Mouse (Mus musculus) gastrocnemius, adult 18-20 months (tissue): ENCODE measurements around the gene Cse1l. TPM values are rescaled to one million over a fixed set of nuclear protein-coding genes. Genes with fewer than 3 reads are reported as not detected.

ENCODE experiments used
- DNase-seq: peaks from one replicate; pipeline ENCODE4 v3.0.0; 2021; ENCODE audit warnings: low spot score
- total RNA-seq, 2 experiments: library from RNA; stranded (reverse); gene quantifications; 2 replicates each; pipeline ENCODE4 v1.2.3; 2021

The Cse1l gene
- total RNA-seq, 2 experiments from 2014 or later, result 51.8 to 59.6 TPM

DNA sequence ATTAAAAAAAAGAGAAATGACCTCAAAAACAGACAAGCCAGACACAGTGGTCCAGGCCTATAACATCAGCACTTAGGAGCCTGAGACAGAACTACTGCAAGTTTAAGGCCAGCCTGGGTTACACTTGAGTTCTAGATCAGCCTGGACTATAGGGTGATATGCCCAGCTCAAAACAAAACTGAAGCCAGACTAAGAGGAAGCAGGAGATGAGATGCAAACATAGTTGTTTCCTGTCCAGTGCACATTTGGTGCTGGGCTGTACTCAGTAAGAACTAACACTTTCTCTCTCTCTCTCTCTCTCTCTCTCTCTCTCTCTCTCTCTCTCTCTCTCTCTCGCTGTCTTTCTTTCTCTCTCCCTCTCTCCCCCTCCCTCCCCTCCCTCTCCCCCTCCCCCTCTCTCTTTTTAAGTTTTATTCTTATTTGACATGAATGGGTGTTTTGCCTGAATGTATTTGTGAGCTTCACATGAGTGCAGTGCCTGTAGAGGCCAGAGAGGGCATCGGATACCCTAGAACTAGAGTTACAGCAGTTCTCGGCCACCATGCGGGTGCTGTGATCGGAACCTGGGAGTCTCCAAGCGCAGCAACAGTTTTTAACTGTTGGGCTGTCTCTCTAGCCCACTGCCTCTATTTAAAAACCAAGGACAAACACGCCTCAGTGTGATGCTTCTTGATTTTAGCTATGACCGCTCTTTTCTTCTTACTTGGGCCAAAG, 4.9 kb upstream of the Cse1l start:
- no peak for DNase-seq

DNA sequence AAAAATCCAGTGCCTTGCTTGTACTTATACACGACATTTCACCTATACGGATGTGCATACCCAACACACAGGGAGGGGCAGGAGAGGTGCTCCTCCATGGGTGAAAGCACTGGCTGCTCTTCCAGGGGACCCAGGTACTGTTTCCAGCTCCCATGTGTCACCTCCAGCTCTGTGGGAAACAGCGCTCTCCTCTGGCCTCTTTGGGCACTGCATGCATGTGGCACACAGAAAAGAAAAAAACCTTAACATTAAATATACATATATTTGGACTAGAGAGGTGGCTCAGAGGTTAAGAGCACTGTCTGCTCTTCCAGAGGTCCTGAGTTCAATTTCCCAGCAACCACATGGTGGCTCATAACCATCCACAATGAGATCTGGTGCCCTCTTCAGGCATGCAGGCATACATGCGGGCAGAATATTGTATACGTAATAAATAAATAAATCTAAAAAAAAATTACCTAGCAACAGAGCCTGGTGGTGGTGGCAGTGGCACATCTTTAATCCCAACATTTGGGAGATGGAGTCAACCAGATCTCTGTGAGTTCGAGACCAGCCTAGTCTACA, 2.0 kb upstream of the Cse1l start:
- DNase-seq, result no peak

DNA sequence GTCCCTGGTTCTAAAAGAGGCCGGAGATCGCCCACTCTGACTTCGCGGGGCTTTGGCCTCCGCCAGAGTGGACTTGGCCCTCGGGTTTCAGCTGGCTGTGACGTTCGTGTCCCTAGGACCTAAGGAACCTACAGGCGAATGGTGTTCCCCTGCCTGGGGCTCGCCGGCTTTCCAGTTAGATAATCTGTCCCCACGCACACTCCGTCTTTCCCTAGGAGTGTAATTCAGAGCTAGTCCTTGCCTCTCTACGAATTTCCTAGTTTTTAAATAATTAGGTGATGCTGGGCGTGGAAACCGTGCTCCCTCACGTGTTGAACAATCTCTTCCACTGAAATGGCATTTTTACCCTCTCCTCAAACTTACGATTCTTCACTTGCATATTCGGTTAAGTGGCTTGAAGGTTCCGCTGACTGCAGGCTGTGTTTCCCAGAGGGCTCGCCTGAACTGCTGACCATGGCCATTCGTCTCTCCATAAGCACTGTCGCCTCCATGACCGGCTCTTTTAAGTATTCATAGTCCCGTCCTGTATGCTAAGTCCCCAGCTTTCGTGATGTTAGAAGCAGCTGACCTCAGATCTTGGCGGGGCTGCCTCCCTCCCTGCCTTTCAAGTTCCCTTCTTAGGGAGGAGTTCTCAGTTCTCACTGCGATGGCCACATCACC, 813 bp downstream of the Cse1l start:
- no peak for DNase-seq

DNA sequence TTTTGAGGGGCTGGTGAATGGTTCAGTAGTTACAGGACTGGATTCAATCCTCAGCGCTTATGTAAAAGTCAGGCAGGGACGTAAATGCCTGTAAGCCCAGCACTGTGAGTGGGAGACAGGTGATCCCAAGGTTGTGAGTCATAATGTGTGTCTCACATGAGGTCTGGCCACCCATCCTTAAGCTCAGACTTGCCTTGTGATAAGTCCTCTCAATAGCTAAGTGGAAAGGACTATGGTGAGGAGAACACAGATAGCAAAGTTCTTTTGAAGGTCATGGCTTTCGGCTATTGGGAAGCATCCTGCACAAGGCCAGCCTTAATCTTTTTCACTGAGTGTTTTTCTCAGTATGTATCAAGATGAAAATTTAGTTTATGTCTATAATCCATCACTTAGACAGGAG, 3.9 kb downstream of the Cse1l start:
- DNase-seq, result no peak

DNA sequence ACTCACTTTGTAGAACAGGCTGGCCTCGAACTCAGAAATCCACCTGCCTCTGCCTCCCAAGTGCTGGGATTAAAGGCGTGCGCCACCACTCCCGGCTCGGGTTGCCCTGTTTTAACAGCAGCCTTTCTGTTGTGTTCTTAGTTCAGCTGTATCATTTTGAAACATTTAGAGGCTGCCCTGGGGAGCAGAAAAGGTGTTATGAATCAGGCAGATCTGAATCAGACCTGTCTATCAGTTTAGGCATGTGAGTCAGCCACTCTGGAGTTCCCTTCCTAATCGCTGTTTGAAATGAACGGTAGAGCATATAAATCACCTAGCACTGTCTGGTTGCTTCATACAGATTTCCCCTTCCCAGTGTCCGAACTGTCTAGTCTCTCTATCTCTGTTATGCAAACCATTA, 4.7 kb downstream of the Cse1l start:
- no peak for DNase-seq

DNA sequence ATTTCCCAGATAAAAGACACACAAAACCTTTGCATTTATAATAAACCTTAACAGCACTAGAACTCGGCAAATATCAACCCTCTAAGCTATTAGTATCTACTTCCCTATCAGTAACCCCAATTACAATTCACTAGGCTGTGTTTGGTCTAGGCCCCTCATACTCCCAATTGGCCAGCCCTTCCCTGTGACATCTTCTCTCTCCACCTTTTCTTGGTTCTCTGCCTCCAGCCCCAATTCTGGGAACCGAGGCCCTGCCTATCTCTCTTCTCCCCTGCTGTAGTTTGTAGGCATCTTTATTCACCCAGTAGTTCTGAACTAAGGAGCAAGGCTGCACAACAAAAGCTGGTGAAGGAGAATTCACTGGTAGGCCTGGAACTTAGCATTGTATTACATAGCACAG, 18.1 kb downstream of the Cse1l start:
- DNase-seq, result no peak

DNA sequence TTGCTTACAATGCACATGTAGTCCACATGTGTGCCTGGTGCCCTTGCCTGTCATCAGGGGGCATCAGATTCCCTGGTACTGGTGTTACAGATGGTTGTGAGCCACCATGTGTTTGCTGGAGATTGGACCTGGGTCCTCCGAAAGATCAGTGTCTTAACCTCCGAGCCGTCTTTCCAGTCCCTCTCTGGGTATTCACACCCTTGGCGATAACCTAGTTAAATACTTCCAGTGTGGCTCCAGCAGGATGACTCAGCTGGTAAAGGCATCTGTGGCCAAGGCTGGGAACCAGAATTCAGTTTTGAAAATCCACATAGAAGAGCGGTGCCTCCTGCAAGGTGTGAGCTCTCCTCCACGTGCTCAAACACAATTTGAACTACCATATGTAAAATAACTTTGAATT, 28.1 kb downstream of the Cse1l start:
- DNase-seq, result no peak

DNA sequence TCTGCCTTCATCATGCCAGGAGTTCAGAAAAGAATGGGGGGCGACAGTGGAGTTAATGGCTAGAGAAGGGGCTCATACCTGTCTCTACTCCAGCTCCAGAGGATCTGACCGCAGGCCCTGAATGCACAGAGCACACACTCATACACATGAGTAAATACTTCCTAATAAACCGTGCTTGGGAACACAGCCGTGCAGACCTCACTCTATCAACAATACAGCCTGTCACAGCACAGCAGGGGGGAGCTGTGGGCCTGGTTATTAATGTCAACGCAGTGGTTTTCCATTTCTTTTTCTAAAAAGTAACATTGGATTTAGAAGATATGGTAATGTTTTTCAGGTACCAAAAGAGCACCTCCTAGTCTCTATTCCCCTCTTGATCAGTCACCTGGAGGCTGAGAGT, 28.6 kb downstream of the Cse1l start:
- no peak for DNase-seq

DNA sequence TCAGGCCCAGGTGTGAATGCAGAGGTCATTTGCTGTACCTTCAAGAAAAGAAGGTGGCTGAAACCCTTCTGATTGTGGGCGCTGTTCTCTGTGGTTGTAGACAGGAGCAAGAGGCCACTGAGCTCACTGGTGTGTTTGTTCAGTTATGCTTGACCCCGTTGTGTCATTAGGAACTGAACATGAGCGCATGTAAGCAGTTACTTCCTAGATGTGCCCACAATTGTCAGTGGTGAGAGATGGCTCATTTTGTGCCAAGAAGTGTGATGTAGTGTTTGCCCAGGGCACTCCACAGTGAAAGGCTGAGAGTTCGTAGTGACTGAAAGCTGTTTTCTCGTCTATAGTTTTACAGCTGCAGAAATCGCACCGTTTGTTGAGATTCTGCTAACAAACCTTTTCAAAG, 29.7 kb downstream of the Cse1l start:
- DNase-seq, result no peak

DNA sequence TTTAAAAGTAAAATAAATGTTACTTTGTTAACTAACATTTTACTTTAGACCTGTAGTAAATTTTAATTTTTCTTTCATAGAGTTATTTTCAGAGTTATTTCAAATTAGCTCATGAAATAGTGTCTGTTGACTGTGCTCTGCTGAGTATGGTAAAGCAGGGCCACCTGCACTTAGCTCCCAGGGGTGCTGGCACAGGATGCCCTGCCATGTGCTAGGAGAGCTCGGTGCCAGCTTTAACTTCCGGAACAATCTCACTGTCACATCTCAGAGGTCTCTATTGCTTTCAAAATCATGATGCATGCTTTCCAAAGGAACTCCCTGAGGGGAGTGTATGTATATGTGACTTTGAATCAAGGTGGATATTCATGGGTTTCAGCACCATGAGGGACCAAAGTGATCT, 30.3 kb downstream of the Cse1l start:
- DNase-seq, result no peak

DNA sequence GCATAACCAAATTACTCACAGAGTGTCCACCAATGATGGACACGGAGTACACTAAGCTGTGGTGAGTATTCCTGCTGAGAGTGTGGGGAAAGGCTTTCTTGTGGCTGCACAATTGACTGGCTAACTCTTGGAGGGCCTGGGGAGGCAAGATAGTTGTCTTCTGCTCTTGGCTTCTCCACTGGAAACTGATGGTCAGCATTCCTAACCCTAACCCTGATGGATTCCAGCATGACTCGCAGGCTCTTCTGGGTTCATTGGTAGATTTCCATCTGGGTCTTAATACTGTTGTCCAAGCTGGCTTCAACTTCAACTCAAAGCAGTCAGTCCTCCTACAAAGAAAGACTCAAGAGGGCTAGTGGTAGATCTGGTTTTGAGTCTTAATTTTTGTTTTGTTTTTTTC, 37.3 kb downstream of the Cse1l start:
- DNase-seq, result no peak

DNA sequence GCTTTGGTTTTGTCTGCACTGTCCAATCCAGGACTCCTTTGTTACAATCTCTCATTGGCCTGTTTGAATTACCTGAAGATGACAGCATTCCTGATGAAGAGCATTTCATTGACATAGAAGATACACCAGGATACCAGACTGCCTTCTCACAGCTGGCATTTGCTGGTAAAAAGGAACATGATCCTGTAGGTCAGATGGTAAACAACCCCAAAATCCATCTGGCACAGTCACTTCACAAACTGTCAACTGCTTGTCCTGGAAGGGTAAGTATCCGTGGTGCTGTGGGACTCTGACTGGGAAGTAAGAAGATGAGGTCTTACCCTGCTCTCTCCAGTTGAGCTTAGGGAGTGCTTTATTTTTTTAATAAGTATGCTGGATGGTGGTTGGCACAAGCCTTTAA, 38.5 kb downstream of the Cse1l start:
- DNase-seq, result peak; percentile 26

DNA sequence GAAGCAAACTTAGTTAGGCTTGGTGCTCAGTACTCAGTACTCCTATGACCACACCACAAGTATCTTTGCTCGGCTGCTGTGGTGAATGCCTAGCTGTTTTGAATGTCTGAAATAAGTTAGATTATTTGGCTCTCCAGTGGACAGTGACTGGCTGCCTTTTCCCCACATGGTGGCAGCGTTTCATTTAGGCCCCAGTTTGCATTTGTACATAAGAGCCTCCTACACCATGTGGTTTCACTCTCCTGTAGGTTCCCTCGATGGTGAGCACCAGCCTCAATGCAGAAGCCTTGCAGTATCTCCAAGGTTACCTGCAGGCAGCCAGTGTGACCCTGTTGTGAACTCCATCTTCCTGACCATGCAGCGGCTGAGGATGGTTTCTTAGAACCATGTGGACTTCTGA, 39.6 kb downstream of the Cse1l start:
- DNase-seq, result no peak

DNA sequence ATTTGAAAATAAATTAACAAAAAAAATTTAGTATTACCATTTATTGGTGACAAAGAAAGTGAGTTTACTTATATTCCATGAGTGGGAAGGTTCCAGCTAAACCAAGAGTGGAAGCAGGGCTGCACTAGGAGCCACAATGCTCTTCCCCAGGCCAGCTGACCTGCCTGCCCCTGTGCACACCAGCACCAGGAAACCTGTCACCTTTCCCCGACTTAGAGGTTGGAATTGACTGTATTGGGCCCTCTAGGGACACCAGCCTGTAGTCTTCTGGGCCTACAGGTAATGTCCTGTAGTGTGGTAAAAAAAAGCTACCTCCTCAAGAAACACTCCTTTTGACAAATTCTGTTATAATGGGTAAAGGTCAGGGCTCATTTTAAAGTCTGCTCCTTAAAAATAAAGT, 42.4 kb downstream of the Cse1l start:
- no peak for DNase-seq

DNA sequence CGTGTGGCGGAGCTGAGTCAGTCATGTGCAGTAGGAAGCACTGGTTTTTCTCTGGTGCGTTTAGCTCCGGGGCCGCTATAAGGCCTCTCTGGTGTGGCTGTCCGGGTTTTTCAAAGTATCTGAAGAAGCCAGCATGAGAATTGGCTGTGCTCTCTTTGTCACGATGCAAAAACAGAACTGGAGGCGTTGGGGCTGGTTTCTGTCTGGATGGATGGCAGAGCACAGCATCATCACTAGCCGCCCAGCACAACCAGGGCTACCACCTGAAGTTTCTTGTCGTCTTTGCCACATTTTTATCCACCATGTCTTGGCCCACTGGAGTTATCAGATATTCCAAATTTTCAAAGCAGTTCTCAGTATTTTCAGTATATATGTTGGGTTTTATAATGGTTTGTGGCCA, 43.1 kb downstream of the Cse1l start:
- DNase-seq, result no peak

DNA sequence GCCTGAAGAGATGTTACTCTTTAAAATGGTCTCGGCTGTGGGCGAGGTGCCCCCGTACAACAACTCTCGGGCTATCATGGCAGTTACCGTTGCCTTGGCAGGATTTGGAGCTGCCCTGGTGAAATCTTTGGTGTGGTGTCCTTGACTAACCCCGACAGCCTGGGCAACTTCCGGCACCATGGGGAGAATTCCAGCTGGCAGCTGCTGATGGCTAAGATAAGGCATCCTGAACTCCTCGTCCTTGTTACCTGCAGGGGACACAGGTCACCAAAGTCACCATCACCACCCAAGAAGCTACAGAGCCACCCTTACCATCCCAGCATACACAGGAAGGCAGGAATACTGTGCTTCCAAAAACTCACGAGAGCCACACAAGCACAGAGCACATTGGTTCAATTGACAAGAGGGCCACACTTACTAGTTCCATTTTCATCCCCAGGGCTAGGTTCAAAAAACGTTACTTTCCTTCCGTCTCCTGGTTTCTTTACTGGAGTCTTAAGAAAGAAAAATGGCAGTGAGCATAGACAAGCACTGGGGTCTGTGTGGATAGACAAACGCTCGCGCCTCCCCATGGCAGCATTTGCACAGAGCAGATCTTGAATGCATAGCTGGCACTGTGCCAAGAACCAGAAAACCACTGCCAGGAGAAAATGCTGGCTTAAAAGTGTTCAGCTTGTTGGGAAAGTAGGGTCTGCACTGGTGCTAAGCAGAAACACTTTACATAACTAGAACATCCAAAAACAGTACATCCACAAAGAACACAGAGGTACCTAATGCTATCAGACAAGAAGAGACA, 45.2 kb downstream of the Cse1l start:
- no peak for DNase-seq

DNA sequence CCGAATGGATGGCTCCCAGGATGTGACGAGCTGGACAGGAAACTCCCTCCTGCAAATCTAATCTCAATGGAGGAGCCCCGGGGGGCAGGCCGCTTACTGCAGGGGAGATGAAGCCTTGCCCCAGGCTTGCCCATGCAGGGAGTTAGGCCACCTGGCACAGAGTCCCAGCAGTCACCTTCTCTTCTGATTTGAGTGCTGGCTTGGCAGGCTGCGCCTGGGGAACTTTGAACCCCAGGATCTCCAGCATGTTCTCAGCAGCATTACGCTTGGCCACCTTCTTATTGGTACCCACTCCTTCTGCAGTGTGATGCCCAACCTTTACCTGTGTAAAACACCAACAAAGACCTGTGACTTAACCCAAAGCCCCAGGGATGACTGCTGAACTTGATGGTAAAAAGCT, 46.3 kb downstream of the Cse1l start:
- DNase-seq, result no peak

DNA sequence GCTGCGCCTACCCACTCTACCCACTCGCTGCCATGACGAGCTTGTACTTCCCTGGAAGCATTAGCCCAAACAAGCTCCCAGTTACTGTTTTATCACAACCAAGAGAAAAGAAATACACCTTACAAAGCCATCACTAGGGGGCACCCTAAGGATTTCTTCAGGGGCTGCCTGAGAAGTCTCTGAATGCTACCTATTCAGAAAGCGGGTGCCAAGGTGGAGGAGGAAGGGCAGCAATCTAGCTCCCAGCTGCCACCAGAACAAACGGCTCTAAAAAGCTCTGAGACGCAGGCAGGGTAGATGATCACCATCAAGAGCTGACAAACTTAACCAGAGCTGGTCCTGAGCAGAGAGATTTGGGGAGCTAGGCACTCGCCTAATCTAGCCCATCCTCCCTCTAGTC, 51.0 kb downstream of the Cse1l start:
- DNase-seq, result peak; percentile 74

DNA sequence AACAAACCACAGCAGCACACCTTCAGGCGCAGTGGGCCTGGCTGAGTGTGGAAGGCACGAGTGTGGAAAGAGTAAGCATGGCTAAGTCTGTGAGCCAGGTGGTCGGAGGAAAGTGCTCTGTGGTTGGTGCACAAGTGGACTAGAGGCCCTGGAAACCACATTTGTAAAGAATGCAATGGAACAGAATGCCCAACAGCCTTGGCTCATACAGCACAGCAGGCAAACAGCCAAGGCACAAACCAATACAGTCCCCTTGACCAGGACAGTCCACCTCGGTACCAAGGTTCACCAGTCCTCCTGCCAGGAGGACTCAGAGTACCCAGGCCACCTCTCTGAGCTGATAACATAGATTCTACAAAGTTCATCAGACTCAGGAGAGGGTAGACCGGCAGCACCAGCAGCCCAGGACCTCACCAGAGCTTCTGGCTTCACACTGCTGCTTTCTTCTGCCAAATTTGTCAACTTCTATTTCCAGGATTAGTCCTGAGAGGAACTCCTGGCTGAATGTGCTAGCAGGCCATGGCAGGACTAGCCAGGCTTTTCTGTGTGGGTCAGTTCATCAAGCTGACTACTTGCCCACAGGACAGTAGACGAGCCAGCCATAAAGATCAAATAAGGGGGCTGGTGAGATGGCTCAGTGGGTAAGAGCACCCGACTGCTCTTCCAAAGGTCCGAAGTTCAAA, 54.9 kb downstream of the Cse1l start:
- DNase-seq, result peak; percentile 30

DNA sequence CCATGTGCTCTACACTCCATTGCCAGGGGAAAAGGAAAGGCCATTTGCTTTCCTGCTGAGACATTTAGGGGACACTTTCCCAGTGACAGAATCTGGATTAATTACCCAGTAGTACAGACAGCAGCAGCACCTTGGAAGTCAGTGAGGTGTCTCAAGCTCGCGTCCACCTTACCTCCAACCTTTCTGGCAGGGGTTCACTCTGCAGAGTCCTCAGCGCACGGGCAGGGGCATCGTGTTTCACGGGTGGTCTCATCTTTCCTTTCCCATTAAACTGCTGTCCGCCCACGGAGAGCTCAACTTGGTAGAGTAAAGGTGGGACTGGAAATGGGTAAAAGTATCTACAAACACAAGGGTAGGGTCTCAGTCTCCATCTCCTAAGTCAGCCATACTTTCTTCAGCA, 57.4 kb downstream of the Cse1l start:
- DNase-seq, result no peak

DNA sequence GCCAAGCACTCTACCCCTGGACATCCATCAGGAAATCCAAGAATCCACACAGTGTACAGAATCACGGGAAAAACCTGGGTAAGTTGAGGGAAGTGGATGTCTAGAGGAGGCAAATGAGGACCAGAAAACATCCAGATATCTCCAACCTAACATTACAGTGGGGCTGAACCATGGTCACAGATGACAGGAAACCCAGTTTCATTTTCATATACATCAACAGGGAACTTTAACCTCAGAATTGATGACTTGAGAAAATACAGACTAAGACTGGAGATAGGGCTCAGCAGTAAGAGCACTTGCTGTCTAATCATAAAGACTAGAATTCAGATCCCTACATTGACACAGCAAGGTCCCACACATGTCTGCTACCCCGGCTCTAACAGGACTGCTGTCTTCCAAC, 58.9 kb downstream of the Cse1l start:
- DNase-seq, result no peak

DNA sequence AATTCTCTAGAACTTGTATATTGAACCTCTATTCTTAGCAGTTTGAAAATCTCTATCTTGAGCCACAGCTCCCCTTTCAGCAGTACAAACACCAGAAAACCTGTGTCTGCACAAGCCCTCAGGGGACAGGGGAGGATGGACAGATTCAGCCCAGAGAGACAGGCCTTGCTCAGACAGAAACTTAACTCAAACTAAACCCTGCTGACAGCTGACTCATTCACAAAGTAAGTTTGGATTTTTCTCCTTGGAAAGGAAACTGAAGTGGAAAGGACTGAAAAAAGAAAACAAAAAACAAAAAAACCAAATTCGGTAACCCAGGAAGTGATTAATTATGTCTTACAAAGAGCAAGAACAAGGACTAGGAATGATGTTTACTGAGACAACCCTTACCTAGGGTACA, 67.3 kb downstream of the Cse1l start:
- no peak for DNase-seq
